Mouse (Mus musculus) lung, postnatal 0 days (tissue): ENCODE results near the gene Ints6.

Source experiments
- CTCF ChIP-seq: IDR thresholded peaks from 2 replicates; pipeline ENCODE4 v1.5.1; 2016; ENCODE audit warnings: antibody characterized with exemption, mild to moderate bottlenecking
- EP300 ChIP-seq: IDR thresholded peaks from 2 replicates; pipeline ENCODE4 v1.6.1; 2016; ENCODE audit warnings: antibody characterized with exemption, mild to moderate bottlenecking, control low read depth

GRCm38 (mm10) chr14:62760321-62761035 is 491 bp downstream of the Ints6 start:
- TF ChIP-seq CTCF (no peak), EP300 (no peak)
